Mouse (Mus musculus): ENCODE data around the gene Rabep1. TPM values are rescaled to one million over a fixed set of nuclear protein-coding genes. Genes with fewer than 3 reads are reported as not detected.
"Not testable (repeated sequence)": the region's sequence is repeated elsewhere in the genome, so short reads cannot be mapped to it uniquely, and the experiment has no call there.

Gene Rabep1
- polyA plus RNA-seq, 1 experiment from 2014 or later: 38.0 TPM

- no peak overlapping the region for H3K9ac ChIP-seq (replicated peaks)
- no peaks in the 10 kb centered on the region for H3K36me3 ChIP-seq
- no peak overlapping the region for H3K27ac ChIP-seq
- no peaks in the 10 kb centered on the region for H3K4me1 ChIP-seq (replicated peaks)
- H3K4me2 ChIP-seq: no peak overlapping the region
- no peak overlapping the region for H3K4me3 ChIP-seq (replicated peaks)
- no peaks in the 10 kb centered on the region for H3K27me3 ChIP-seq
- ATAC-seq (ENCODE audit: insufficient number of reproducible peaks, insufficient read depth, low FRiP score, low TSS enrichment, low read depth): no peak
- 79% methylated on average over 3 of the region's 3 CpGs for WGBS
- no peaks in the 10 kb centered on the region for H3K9me3 ChIP-seq
Measured at GRCm38 (mm10) chr11:70833831-70834230, 10.7 kb upstream of the Rabep1 start.

GRCm38 (mm10) chr11:70835381-70835831, 9.2 kb upstream of the Rabep1 start:
- ATAC-seq (ENCODE audit: insufficient number of reproducible peaks, insufficient read depth, low FRiP score, low TSS enrichment, low read depth): no peak
- 66% methylated on average over 6 of the region's 6 CpGs for WGBS

GRCm38 (mm10) chr11:70837031-70837430, 7.5 kb upstream of the Rabep1 start:
- WGBS: 91% methylated on average over 3 of the region's 3 CpGs

More at GRCm38 (mm10) chr11:70835381-70835831, 9.2 kb upstream of the Rabep1 start:
- H3K9ac ChIP-seq (replicated peaks): no peak overlapping the region
- no peaks in the 10 kb centered on the region for H3K4me1 ChIP-seq (replicated peaks)
- no peaks in the 10 kb centered on the region for H3K27me3 ChIP-seq
- no peaks in the 10 kb centered on the region for H3K36me3 ChIP-seq
- no peak overlapping the region for H3K27ac ChIP-seq
- no peak overlapping the region for H3K4me2 ChIP-seq
- H3K9me3 ChIP-seq: no peaks in the 10 kb centered on the region
- H3K4me3 ChIP-seq (replicated peaks): no peak overlapping the region

GRCm38 (mm10) chr11:70838610-70839009, 6.0 kb upstream of the Rabep1 start:
- ATAC-seq (ENCODE audit: insufficient number of reproducible peaks, insufficient read depth, low FRiP score, low TSS enrichment, low read depth): no peak
- Histone ChIP-seq H3K9ac (replicated peaks) (no peak overlapping the region), H3K4me1 (replicated peaks) (no peaks in the 10 kb centered on the region), H3K27me3 (no peaks in the 10 kb centered on the region), H3K4me3 (replicated peaks) (no peak overlapping the region), H3K27ac (no peak overlapping the region), H3K4me2 (no peak overlapping the region), H3K36me3 (no peaks in the 10 kb centered on the region), H3K9me3 (no peaks in the 10 kb centered on the region)
- WGBS: 42% methylated on average over 2 of the region's 2 CpGs

More at GRCm38 (mm10) chr11:70837031-70837430, 7.5 kb upstream of the Rabep1 start:
- Histone ChIP-seq H3K4me2 (no peak overlapping the region), H3K9me3 (no peaks in the 10 kb centered on the region), H3K9ac (replicated peaks) (no peak overlapping the region), H3K27me3 (no peaks in the 10 kb centered on the region), H3K27ac (no peak overlapping the region), H3K4me3 (replicated peaks) (no peak overlapping the region), H3K4me1 (replicated peaks) (no peaks in the 10 kb centered on the region), H3K36me3 (no peaks in the 10 kb centered on the region)
- no peak for ATAC-seq (ENCODE audit: insufficient number of reproducible peaks, insufficient read depth, low FRiP score, low TSS enrichment, low read depth)

- whole genome bisulfite sequencing: 52% methylated on average over 4 of the region's 4 CpGs
- Histone ChIP-seq H3K9me3 (no peaks in the 10 kb centered on the region), H3K9ac (replicated peaks) (no peak overlapping the region), H3K4me2 (no peak overlapping the region), H3K36me3 (no peaks in the 10 kb centered on the region), H3K4me3 (replicated peaks) (no peak overlapping the region), H3K27me3 (no peaks in the 10 kb centered on the region), H3K4me1 (replicated peaks) (peaks cover 17% of the 10 kb centered on the region), H3K27ac (no peak overlapping the region)
- no peak for ATAC-seq (ENCODE audit: insufficient number of reproducible peaks, insufficient read depth, low FRiP score, low TSS enrichment, low read depth)
Measured at GRCm38 (mm10) chr11:70842983-70843382, 1.6 kb upstream of the Rabep1 start.

GRCm38 (mm10) chr11:70843701-70844551, 652 bp upstream of the Rabep1 start:
- Histone ChIP-seq H3K4me3 (replicated peaks) (peak overlapping the region; percentile 99), H3K27ac (peak overlapping the region; percentile 87), H3K27me3 (no peaks in the 10 kb centered on the region), H3K4me1 (replicated peaks) (peaks cover 17% of the 10 kb centered on the region), H3K9me3 (no peaks in the 10 kb centered on the region), H3K4me2 (peak overlapping the region; percentile 82), H3K9ac (replicated peaks) (peak overlapping the region; percentile 92), H3K36me3 (no peaks in the 10 kb centered on the region)
- WGBS: 12% methylated on average over 12 of the region's 12 CpGs
- ATAC-seq (ENCODE audit: insufficient number of reproducible peaks, insufficient read depth, low FRiP score, low TSS enrichment, low read depth): peak; percentile 22; the same call in 1 of the 2 replicates

- no peak for ATAC-seq (ENCODE audit: insufficient number of reproducible peaks, insufficient read depth, low FRiP score, low TSS enrichment, low read depth)
- Histone ChIP-seq H3K27ac (peak overlapping the region; percentile 87), H3K9me3 (no peaks in the 10 kb centered on the region), H3K4me2 (peak overlapping the region; percentile 82), H3K4me1 (replicated peaks) (peaks cover 17% of the 10 kb centered on the region), H3K27me3 (no peaks in the 10 kb centered on the region), H3K36me3 (no peaks in the 10 kb centered on the region), H3K9ac (replicated peaks) (peak overlapping the region; percentile 92), H3K4me3 (replicated peaks) (peak overlapping the region; percentile 99)
- WGBS: 5% methylated on average over 19 of the region's 19 CpGs
Measured at GRCm38 (mm10) chr11:70845457-70845978, 940 bp downstream of the Rabep1 start.

- Histone ChIP-seq H3K4me2 (peak overlapping the region; percentile 82), H3K27ac (no peak overlapping the region), H3K9me3 (no peaks in the 10 kb centered on the region), H3K36me3 (no peaks in the 10 kb centered on the region), H3K9ac (replicated peaks) (no peak overlapping the region), H3K4me1 (replicated peaks) (peaks cover 17% of the 10 kb centered on the region), H3K27me3 (no peaks in the 10 kb centered on the region), H3K4me3 (replicated peaks) (peak overlapping the region; percentile 99)
- no peak for ATAC-seq (ENCODE audit: insufficient number of reproducible peaks, insufficient read depth, low FRiP score, low TSS enrichment, low read depth)
- WGBS: 53% methylated on average over 2 of the region's 2 CpGs
Measured at GRCm38 (mm10) chr11:70846029-70846428, 1.5 kb downstream of the Rabep1 start.

GRCm38 (mm10) chr11:70860371-70860770, 15.8 kb downstream of the Rabep1 start:
- H3K9ac ChIP-seq (replicated peaks): no peak overlapping the region
- H3K36me3 ChIP-seq: no peaks in the 10 kb centered on the region
- no peaks in the 10 kb centered on the region for H3K27me3 ChIP-seq
- ATAC-seq (ENCODE audit: insufficient number of reproducible peaks, insufficient read depth, low FRiP score, low TSS enrichment, low read depth): no peak
- 92% methylated on average over 1 of the region's 1 CpGs for WGBS
- no peaks in the 10 kb centered on the region for H3K4me1 ChIP-seq (replicated peaks)
- no peak overlapping the region for H3K4me2 ChIP-seq
- no peaks in the 10 kb centered on the region for H3K9me3 ChIP-seq
- H3K27ac ChIP-seq: no peak overlapping the region
- H3K4me3 ChIP-seq (replicated peaks): no peak overlapping the region

GRCm38 (mm10) chr11:70863204-70863603, 18.6 kb downstream of the Rabep1 start:
- not testable (repeated sequence) for H3K27me3 ChIP-seq; H3K36me3 ChIP-seq; ATAC-seq (ENCODE audit: insufficient number of reproducible peaks, insufficient read depth, low FRiP score, low TSS enrichment, low read depth); H3K4me3 ChIP-seq (replicated peaks); H3K4me1 ChIP-seq (replicated peaks); H3K9ac ChIP-seq (replicated peaks); H3K27ac ChIP-seq; H3K9me3 ChIP-seq; H3K4me2 ChIP-seq
- 88% methylated on average over 2 of the region's 2 CpGs for WGBS

GRCm38 (mm10) chr11:70865223-70865622, 20.6 kb downstream of the Rabep1 start:
- WGBS: 90% methylated on average over 2 of the region's 2 CpGs
- Histone ChIP-seq H3K9me3 (no peaks in the 10 kb centered on the region), H3K27ac (no peak overlapping the region), H3K36me3 (no peaks in the 10 kb centered on the region), H3K9ac (replicated peaks) (no peak overlapping the region), H3K4me1 (replicated peaks) (no peaks in the 10 kb centered on the region), H3K4me3 (replicated peaks) (no peak overlapping the region), H3K27me3 (no peaks in the 10 kb centered on the region), H3K4me2 (no peak overlapping the region)
- no peak for ATAC-seq (ENCODE audit: insufficient number of reproducible peaks, insufficient read depth, low FRiP score, low TSS enrichment, low read depth)
